9 mouse cellular contexts compared by ENCODE assay signal in the genomic region with DNA sequence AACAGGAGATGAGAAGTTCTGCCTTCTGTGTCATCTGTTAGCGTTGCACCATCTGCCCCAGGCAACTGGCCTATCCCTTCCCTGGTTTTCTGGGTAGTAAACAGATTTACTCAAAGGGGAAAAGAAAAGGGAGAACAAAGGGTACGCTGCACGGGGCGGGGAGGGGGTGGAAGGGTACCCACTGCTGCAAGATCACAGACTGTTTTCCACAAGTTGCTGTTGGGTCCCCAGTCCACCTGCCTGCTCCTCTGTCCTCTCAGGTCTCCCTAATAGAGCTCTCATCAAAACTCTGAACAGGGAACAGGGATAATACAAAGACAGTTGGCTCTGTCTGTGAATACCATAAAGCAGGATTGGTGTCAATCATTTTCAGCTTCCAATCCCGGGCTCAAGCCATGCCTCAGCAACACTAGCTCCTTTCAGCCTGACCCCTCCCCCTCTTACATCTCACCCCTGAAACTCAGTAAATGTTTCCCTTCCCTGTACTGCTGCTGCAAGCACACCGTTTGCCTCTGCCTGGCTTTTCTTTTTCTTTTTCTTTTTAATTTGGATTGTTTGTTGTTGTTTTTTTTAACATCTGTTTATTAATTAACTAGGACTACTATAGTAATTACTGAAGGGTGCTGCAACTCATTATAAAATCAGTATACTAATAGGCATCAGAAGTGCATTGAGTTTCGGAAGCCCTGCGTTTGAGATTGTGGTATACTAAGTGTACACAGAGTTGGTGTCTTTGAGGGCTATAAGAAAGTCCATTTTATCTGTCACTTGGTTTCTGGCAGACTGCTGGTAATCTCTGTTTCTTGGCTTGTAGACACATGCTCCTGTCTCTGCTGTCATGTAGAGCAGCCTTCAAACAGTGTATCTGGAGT.
DNase-seq lines count a peak whose midpoint lies in the region; ATAC-seq and TF ChIP-seq lines count a peak whose summit lies in the region.
"Had no signal": no experiment of that assay in that cellular context is flagged by ENCODE, and none has a peak within 500 bp of the region (broad histone marks: within the 10 kb centered on the region; RNA-seq: fewer than 3 reads in every experiment).

No protein-coding gene starts in this region.

- H3K4me1 ChIP-seq in intestine, embryonic 14.5 days (replicated peaks; ENCODE audit: control insufficient read depth, insufficient read depth, low read length), result no peaks in the 10 kb centered on the region
- H3K4me1 ChIP-seq in intestine, postnatal 0 days (replicated peaks; ENCODE audit: control insufficient read depth, insufficient read depth, low read length), result no peaks in the 10 kb centered on the region
- H3K4me1 ChIP-seq in forebrain, embryonic 11.5 days (replicated peaks; ENCODE audit: control insufficient read depth, insufficient read depth, low read length), result 0 out of 2 replicates have a peak, but pooled peaks cover 4% of the 10 kb centered on the region
- H3K4me1 ChIP-seq in midbrain, postnatal 0 days (ENCODE audit: insufficient read depth, low read length), result no peaks in the 10 kb centered on the region

- no peak overlapping the region for H3K4me3 ChIP-seq in intestine, embryonic 14.5 days (ENCODE audit: low read depth, low read length)
- H3K4me3 ChIP-seq in intestine, postnatal 0 days (ENCODE audit: low read depth, low read length), result no peak overlapping the region
- no peak overlapping the region for H3K4me3 ChIP-seq in forebrain, embryonic 11.5 days (ENCODE audit: low read depth, low read length)
- no peak overlapping the region for H3K4me3 ChIP-seq in midbrain, postnatal 0 days (ENCODE audit: low read depth, low read length)

- WGBS in intestine, embryonic 14.5 days, result 34% methylated on average over 8 of the region's 8 CpGs
- WGBS in intestine, postnatal 0 days, result 46% methylated on average over 8 of the region's 8 CpGs
- WGBS in forebrain, embryonic 11.5 days, result 17% methylated on average over 8 of the region's 8 CpGs
- 18% methylated on average over 8 of the region's 8 CpGs for WGBS in midbrain, postnatal 0 days

- TF ChIP-seq CTCF in intestine, postnatal 0 days (IDR thresholded peaks at IDR 0.05; ENCODE audit: low read depth), result no peak
- no peak for TF ChIP-seq CTCF in midbrain, postnatal 0 days (IDR thresholded peaks at IDR 0.05)

- H3K27me3 ChIP-seq in intestine, embryonic 14.5 days (replicated peaks; ENCODE audit: control insufficient read depth, insufficient read depth, low read length), result no peaks in the 10 kb centered on the region
- H3K27me3 ChIP-seq in intestine, postnatal 0 days (replicated peaks; ENCODE audit: control insufficient read depth, insufficient read depth, low read length), result no peaks in the 10 kb centered on the region
- H3K27me3 ChIP-seq in forebrain, embryonic 11.5 days (ENCODE audit: control insufficient read depth, insufficient read depth, low read length), result no peaks in the 10 kb centered on the region
- H3K27me3 ChIP-seq in midbrain, postnatal 0 days (ENCODE audit: insufficient read depth, low read length), result no peaks in the 10 kb centered on the region

- no peak overlapping the region for H3K9ac ChIP-seq in intestine, embryonic 14.5 days (ENCODE audit: low read length)
- no peak overlapping the region for H3K9ac ChIP-seq in intestine, postnatal 0 days (ENCODE audit: low read depth, low read length)
- 0 out of 2 replicates have a peak overlapping the region, but pooled peaks have one; percentile 21 for H3K9ac ChIP-seq in forebrain, embryonic 11.5 days (ENCODE audit: low read length)
- H3K9ac ChIP-seq in midbrain, postnatal 0 days (replicated peaks; ENCODE audit: low read length, poor library complexity, severe bottlenecking), result no peak overlapping the region

- DNase-seq in intestine, embryonic 14.5 days (ENCODE audit: low spot score), result peak; percentile 57
- DNase-seq in forebrain, embryonic 11.5 days (ENCODE audit: low spot score), result peak; percentile 82
- peak; percentile 47 for DNase-seq in layer of hippocampus, adult 9-11 months
- peak; percentile 31 for DNase-seq in midbrain, postnatal 0 days (ENCODE audit: low spot score)
- DNase-seq in T-cell, adult 2 months (ENCODE audit: low spot score), result no peak
- no peak for DNase-seq in left cerebral cortex, adult 8-10 months (ENCODE audit: low spot score in 2 of 2)
- DNase-seq in kidney, adult 11 months, result no peak
- DNase-seq: adrenal gland, adult 8-10 months had no signal

- H3K36me3 ChIP-seq in intestine, embryonic 14.5 days (ENCODE audit: control insufficient read depth, insufficient read depth, low read length), result no peaks in the 10 kb centered on the region
- no peaks in the 10 kb centered on the region for H3K36me3 ChIP-seq in intestine, postnatal 0 days (ENCODE audit: control insufficient read depth, insufficient read depth)
- no peaks in the 10 kb centered on the region for H3K36me3 ChIP-seq in forebrain, embryonic 11.5 days (ENCODE audit: control insufficient read depth, insufficient read depth, low read length)
- H3K36me3 ChIP-seq in midbrain, postnatal 0 days (ENCODE audit: insufficient read depth, low read length), result no peaks in the 10 kb centered on the region

- H3K27ac ChIP-seq in intestine, embryonic 14.5 days (ENCODE audit: low read depth), result no peak overlapping the region
- no peak overlapping the region for H3K27ac ChIP-seq in intestine, postnatal 0 days (ENCODE audit: low read depth, low read length)
- peak overlapping the region; percentile 68 for H3K27ac ChIP-seq in forebrain, embryonic 11.5 days (ENCODE audit: low read depth, low read length)
- no peak overlapping the region for H3K27ac ChIP-seq in midbrain, postnatal 0 days (ENCODE audit: low read depth, low read length)

- 0 out of 2 replicates have a peak, but pooled peaks have one; percentile 55 for ATAC-seq in intestine, embryonic 14.5 days (replicated peaks; ENCODE audit: low FRiP score, low TSS enrichment, low read depth)
- no peak for ATAC-seq in intestine, postnatal 0 days
- ATAC-seq in forebrain, embryonic 11.5 days (replicated peaks; ENCODE audit: low FRiP score), result peak; percentile 97
- ATAC-seq in midbrain, postnatal 0 days (ENCODE audit: low FRiP score), result peak; percentile 62; the same call in 1 of the 2 replicates

- no peaks in the 10 kb centered on the region for H3K9me3 ChIP-seq in intestine, embryonic 14.5 days (ENCODE audit: control insufficient read depth, low read length)
- H3K9me3 ChIP-seq in intestine, postnatal 0 days (ENCODE audit: control insufficient read depth), result no peaks in the 10 kb centered on the region
- H3K9me3 ChIP-seq in forebrain, embryonic 11.5 days (ENCODE audit: control insufficient read depth, low read length), result no peaks in the 10 kb centered on the region
- H3K9me3 ChIP-seq in midbrain, postnatal 0 days (ENCODE audit: low read length), result no peaks in the 10 kb centered on the region

- no peak overlapping the region; the same call in 1 of the 2 replicates for H3K4me2 ChIP-seq in intestine, embryonic 14.5 days (ENCODE audit: low read length)
- H3K4me2 ChIP-seq in intestine, postnatal 0 days (replicated peaks; ENCODE audit: low read depth), result no peak overlapping the region
- peak overlapping the region; percentile 30 for H3K4me2 ChIP-seq in forebrain, embryonic 11.5 days (ENCODE audit: low read depth, low read length, severe bottlenecking)
- H3K4me2 ChIP-seq in midbrain, postnatal 0 days (ENCODE audit: low read depth, low read length, poor library complexity, severe bottlenecking), result no peak overlapping the region

Comparison
In these comparisons a context has a peak if more than half of its experiments do, and no peak if none do; other contexts are left out.
1. DNase-seq: peak in intestine, embryonic 14.5 days (single experiment), forebrain, embryonic 11.5 days (single experiment), layer of hippocampus, adult 9-11 months (single experiment) and midbrain, postnatal 0 days (single experiment); none in T-cell, adult 2 months (single experiment), left cerebral cortex, adult 8-10 months (0 of 2) and kidney, adult 11 months (single experiment).